Mouse (Mus musculus): ENCODE results near the gene Aldh3b3.
"Not testable (repeated sequence)": the region's sequence is repeated elsewhere in the genome, so short reads cannot be mapped to it uniquely, and the experiment has no call there.

Gene Aldh3b3

DNA sequence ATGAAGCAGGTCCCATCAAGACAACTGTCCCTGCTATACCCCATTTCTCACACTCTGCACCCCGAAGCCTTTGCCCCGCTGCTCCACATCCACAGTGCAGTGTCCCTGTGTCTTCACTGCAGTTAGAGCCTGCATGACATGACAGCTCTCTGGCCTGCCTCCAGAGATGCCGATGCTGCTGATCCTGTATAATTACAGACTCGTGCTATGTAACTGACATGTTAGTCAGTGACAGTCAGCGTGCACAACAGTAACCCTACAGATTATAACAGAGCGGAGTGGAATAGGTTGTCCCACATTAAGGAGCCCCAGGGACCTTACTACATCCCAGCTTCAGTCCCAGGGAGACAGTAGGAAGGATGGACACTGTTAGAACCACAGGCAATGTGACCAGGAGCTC is 16.2 kb downstream of the Aldh3b3 start:
- DNase-seq (ENCODE audit: low read depth, low spot score), result not testable (repeated sequence)

DNA sequence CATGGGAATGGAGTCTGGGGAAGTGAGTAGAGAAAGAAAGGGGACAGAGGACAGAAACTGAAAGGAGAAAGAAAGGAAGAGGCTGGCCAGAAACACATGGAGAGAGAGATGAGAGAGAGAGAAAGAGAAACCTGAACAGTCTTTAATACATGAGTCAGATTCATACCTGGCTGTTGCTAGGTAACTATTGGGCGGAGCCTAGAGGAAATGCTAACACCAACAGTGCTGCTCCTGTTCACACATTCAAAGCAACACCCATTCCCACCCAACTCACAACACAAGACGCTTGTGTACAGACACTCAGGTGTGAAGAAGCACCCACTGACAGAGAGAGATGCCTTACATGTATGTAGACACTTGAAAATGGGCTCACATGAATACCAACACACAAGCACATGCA is 17.4 kb downstream of the Aldh3b3 start:
- no peak for DNase-seq (ENCODE audit: low read depth, low spot score)

GRCm38 (mm10) chr19:3980309-3980708 is 21.9 kb downstream of the Aldh3b3 start:
- DNase-seq (ENCODE audit: low read depth, low spot score), result peak; percentile 69

DNA sequence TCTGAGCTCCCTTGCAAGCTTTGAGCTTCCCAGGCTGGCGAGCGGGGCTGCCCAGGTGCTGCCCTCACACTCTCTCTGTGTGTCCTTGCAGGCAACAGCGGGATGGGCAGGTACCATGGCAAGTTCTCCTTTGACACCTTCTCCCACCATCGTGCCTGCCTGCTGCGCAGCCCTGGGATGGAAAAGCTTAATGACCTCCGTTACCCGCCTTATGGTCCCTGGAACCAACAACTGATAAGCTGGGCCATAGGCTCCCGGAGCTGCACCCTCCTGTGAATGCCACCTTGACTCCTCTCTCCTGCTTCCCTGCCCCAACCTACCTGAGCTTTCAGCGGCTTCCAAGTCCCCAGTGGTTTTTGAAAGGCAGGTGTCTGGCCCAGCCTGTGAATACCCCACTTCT is 22.5 kb downstream of the Aldh3b3 start:
- DNase-seq (ENCODE audit: low read depth, low spot score), result no peak

DNA sequence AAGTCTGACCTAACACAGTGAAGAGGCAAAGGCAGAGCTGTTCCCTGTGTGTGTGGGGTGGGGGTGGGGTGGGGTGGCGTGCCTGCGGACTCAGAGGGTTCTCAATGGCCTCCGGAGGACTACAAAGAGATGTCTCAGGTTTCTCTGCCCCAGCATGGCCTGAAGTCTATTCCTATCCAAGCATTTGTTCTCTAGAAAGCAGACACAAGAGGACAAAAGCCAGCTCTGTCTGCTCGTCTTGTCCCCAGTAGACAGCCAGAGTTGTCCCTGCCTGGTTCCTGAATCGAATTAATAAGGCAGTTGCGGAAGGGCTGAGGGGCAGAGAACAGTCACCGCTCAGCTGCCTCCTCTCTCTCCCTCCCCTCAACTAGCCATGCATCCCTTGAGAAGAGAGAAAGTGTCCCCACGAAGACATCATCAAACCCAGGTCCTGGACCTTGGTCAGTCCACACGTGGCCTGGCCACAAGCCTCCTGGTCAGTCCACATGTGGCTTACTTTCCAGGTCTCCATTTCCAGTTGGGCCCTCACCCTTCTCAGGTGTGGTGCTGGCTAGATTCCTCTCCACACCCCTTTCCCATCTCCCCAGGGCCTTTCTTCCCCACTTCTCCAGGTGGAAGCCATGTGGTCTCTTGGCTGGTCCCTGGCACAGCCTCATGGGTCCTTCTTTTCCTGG is 25.2 kb downstream of the Aldh3b3 start:
- no peak for DNase-seq (ENCODE audit: low read depth, low spot score)

GRCm38 (mm10) chr19:3985261-3985681 is 26.8 kb downstream of the Aldh3b3 start:
- no peak for DNase-seq (ENCODE audit: low read depth, low spot score)

GRCm38 (mm10) chr19:3986334-3986733 is 27.9 kb downstream of the Aldh3b3 start, which contains the start of gene Acy3:
Gene Acy3, plus strand, starts transcription at chr19:3986570.
- DNase-seq (ENCODE audit: low read depth, low spot score), result no peak

DNA sequence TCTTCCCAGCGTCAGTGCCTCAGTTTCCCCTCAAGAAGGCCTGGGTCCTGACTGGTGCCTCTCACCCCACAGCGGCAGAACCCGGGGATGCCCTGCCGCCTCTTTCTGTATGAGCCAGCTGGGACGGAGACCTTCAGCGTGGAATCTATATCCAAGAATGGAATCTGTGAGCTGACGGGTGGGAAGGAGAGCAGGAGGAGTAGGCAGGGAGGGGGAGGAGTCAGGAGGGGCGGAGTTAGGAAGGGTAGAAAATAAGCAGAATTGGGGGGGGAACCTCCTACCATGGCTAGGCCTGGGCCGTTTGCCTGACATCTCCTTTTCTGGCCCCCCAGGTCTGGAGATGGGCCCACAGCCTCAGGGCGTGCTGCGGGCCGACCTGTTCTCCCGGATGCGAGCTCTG is 29.6 kb downstream of the Aldh3b3 start:
- DNase-seq (ENCODE audit: low read depth, low spot score), result no peak

GRCm38 (mm10) chr19:3988750-3989149 is 30.3 kb downstream of the Aldh3b3 start:
- no peak for DNase-seq (ENCODE audit: low read depth, low spot score)

- no peak for DNase-seq (ENCODE audit: low read depth, low spot score)
Measured at GRCm38 (mm10) chr19:3990804-3991203, 32.4 kb downstream of the Aldh3b3 start.

DNA sequence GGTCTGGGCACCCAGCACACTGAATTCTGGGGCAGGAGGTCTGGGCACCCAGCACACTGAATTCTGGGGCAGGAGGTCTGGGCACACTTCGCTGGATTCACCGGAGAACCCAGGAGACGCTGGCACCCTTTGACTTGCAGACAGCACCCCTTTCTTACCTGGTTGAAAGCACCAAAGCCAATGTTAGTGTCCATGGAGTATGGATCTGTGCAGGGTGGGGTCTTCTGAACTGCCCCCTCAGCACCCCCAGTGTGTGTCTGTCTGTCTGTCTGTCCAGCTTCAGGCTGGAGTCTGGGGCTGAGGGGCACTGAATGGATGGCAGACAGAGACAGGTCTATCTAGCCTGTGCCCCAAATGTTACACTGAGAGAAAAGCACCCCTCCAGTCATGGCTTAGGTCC is 33.1 kb downstream of the Aldh3b3 start:
- no peak for DNase-seq (ENCODE audit: low read depth, low spot score)

DNA sequence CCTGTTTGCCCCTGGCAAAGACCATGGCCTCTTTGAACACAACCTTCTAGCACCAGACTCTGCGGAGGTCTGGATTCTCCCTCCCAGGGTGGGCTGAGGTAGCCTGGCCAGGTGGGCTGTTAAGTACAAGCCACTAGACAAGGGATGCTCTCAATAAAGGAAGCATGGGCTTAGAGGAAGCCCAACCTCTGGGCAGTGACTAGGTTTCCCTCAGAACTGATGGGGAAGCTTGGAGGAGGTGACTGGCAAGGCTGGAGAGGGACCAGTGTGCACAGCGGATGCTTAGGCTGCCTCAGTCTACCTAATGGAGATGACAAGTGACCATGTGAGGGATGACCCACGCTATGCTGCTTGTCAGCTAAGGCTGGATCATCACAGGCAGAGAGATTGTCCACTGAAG is 33.5 kb downstream of the Aldh3b3 start:
- DNase-seq (ENCODE audit: low read depth, low spot score), result no peak

DNA sequence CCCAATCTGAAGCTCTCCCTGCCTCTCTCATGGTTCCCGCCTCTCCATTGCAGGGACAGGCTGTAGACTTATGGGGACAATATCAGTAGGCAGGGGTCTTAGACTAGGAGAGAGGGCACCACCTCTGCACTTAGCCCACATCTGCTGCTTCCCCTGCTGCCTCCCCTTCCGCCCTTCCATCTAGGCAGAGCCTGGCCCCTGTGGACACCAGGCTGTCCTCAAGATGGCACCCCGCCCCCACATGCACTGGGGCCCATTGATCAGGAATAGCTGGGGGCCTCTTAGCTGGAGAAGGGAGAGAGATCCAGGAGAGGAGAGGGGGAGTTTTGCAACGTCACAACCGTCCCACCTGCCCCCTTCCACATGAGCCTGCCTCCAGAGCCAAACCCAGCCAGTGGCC is 34.0 kb downstream of the Aldh3b3 start, which contains the start of gene Tbx10:
Tbx10 (plus strand) TSS at position 337 of the 400 bp plus-strand sequence.
- no peak for DNase-seq (ENCODE audit: low read depth, low spot score)

DNA sequence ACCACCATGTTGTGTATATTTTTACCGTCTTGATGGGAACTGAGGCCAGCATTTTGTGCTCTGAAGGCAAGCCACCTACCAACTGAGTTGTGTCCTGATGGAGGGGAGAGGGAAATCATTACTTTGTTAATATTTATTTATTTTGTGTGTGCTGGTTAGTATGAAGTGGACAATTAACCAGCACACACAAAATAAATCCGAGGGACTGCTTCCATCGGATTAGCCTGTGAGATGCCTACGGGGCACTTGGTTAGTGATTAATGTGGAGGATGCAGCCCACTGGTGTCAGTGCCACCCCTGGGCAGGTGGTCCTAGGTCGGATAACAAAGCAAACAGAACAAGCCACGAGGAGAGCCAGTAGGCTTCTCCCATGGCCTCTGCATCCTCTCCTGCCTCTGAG is 36.5 kb downstream of the Aldh3b3 start:
- DNase-seq (ENCODE audit: low read depth, low spot score), result no peak

DNA sequence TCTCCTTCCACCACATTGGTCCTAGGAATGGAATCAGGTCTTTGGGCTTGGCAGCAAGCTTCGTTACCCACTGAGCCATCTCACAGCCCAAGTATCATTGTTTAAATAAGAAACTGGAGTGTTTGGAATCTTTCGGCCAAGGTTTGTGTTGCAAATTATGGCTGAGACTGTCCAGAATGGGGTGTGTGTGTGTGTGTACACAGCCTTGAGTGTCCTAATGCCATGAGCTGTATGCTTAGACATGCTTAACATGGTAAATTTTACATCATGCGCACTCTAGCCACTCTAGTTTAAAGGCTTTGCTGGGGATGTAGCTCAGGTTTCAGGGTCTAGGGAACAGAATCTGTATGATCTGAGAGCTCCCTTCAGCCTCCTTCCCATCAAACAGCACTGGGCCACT is 37.1 kb downstream of the Aldh3b3 start:
- no peak for DNase-seq (ENCODE audit: low read depth, low spot score)

- no peak for DNase-seq (ENCODE audit: low read depth, low spot score)
Measured at GRCm38 (mm10) chr19:3996106-3996505, 37.7 kb downstream of the Aldh3b3 start.

- DNase-seq (ENCODE audit: low read depth, low spot score), result no peak
Measured at GRCm38 (mm10) chr19:3996747-3997146, 38.3 kb downstream of the Aldh3b3 start.

DNA sequence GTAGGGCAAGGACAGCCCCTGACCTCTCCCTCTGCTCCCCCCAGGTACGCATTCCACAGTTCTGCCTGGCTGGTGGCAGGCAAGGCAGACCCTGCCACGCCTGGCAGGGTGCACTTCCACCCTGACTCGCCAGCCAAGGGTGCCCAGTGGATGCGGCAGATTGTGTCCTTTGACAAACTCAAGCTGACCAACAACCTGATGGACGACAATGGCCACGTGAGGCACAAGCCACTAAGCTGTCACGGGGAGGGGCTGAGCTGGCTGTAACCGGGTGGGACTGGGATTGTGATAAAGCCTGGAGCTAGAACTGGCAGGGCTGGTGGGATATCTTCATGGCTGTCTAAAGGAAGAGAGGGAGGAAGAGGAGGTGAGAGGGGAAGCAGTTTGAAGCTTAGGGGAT is 38.8 kb downstream of the Aldh3b3 start:
- no peak for DNase-seq (ENCODE audit: low read depth, low spot score)

DNA sequence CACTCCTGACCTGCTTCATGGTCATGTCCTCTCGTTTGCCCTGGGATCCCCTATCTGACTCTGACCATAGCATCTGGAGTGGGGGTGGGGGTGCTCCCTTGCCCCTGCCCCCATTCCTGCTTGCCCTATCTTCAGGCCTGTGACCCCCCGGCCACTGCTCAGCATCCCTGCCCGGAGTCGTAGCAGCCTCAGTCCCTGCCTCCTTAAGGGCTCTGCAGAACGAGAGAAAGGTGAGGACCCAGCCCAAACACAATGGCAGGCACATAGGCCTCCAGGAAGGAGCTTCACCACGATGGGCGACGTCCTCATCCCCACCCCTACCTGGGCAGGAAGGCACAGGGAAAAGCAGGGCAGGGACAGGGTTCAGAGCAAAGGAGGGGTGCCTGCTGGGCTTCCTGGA is 39.9 kb downstream of the Aldh3b3 start:
- DNase-seq (ENCODE audit: low read depth, low spot score), result no peak

GRCm38 (mm10) chr19:3999121-3999730 is 40.8 kb downstream of the Aldh3b3 start:
- DNase-seq (ENCODE audit: low read depth, low spot score), result no peak

DNA sequence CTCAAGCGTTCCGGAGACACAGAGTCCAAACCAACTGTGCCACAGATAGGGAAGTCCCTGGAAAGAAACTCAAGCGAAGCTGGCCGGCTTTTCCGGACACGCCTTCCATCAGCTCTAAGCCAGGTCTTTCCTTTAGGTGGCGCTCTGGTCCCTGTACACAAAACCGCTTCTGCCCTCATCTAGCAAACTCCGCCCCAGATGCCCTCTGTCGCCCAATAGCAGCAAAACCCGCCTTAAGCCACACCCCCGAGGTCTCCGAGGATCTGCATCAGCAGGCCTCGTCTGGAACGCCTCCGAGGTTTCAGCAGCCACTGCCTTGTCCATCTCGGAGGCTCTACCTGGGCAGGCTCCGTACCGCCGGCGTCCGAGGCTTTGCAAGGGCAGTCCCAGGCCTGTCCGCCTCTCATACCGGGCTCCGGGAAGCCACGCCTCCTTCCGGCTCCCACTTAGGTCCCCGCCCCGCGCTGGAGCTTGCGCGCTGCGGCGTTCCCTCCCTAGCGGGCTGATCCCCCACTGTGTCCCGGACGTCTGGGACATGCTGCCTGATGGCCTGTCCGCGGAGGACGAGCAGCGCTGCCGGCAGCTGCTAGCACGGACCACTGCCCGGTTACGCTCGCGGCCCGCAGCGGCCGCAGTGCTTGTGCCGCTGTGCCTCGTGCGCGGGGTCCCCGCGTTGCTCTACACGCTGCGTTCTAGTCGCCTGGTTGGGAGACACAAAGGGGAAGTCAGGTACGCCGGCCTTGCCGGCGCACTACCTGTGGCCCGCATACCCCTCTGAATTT is 41.9 kb downstream of the Aldh3b3 start, which contains the start of the genes Nudt8 and Gm49405:
Nudt8 (plus strand) TSS at position 462 of the 782 bp plus-strand sequence.
Gm49405 (plus strand) TSS at position 508 of the 782 bp plus-strand sequence.
- DNase-seq (ENCODE audit: low read depth, low spot score), result peak; percentile 90

GRCm38 (mm10) chr19:4000949-4001525 is 42.6 kb downstream of the Aldh3b3 start:
- DNase-seq (ENCODE audit: low read depth, low spot score), result no peak
